Mouse (Mus musculus): ENCODE data around the gene Spop.

Gene Spop

DNA sequence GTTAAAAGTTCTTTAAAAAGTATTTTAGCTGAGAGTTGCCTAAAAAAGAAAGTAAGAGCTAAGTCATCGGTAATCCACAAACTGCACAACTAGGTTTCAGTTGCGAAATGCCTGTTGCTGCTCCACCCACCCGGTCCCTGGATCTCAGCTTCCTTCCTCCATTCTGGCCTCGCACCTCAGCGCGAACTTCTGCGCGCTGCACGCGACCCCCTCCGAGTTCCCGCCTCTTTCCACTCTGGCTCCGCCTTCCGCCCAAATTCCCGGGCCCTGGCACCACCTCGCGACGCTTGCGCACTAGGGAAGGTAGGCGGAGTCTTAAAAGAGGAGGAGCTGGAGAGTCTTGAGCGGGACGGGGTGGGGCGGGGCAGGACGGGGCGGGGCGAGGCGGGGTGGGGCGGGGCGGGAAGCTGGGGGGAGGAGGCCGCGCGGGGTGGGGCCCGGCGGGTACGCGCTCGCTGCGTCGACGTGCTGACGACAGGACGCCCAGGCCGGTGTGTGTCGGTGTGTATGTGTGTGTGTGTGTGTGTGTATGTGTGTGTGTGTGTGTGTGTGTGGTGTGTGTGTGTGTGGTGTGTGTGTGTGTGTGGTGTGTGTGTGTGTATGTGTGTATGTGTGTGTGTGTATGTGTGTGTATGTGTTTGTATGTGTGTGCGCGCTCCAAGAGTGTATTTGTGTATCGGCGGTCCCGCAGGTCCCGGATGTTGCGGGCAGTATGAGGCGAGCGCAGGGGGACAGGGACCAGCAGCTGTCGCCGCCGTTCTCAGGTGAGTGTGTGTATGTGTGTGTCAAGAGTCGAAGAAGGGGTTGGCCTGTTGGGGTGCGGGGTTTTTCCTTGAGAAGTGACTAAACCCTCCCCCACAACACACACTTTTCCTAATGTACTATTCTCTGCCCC lies at the start of gene Spop:
Gene Spop (plus strand): TSS at position 440 of the 895 bp plus-strand sequence.
- in situ Hi-C loops (cut with MseI, MboI): no loop called here

DNA sequence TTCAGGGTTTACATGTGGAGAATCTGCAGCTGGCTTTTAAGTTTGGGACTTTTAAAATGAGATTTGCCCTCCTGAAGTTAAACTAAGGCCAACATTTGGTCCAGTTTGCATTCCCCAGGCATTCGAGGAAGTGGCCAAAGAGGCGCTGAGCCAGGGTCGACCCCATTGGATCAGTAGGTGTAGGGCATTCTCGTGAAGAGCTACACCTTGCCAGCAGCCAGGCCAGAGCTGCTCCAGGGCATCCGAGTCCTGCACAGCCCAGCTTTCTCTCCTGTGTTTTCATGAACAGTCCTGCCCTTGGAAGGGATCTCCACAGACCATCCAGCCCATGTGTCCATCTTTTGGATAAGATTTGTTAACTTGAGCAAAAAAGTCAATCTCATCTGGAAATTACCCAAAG lies 49.5 kb upstream of the Spop start:
- in situ Hi-C loops (cut with MseI, MboI): no loop called here

DNA sequence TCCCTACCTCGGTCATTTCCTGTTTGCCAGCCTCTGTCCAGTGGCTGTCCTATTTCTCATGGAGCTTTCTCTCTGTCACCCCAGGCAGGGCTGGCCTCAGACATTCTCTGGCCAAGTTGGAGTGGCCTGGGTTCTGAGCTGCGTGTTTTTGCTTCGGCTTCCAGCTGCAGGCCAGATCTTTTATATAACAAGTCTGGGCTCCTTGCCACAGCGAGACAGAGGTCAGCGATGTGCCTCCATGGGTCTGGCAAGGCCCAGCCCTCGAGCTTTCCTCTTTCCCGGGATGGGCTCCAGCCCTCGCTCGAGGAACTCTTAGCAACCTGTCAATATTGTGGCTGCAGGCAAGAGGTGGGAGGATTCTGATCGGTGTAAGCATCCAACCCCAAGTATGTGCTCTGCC lies 48.3 kb upstream of the Spop start:
- in situ Hi-C loops (cut with MseI, MboI): no loop called here

DNA sequence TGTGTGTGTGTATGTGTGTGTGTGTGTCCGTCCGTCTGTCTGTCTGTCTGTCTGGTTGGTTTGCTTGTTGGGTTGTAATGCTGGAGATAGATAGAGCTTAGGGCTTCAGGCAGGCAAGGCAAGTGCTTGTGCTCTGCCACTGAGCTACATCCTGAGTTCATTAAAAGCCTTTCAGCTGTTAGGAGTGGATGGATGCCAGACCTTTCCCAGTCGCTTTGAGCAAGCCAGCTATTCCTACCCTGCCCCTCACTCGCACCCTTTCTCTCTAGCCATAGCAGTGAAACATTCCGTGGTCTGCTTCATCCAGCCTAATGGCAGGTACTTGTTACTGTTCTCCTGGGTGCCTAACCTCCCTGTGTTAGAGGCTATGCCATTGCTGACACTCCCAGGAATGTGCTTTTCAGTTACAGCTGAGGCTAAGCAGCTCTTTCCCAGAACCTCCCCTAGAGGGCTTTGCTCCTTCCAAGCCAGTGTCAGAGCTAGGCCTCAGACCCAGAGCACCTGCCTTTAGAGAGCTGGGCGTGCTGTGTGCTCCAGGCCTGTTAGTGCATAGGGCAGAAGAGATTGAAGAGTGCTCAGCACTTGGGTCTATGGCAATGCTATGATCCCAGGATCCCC lies 47.5 kb upstream of the Spop start:
- in situ Hi-C loops (cut with MseI, MboI): no loop called here

DNA sequence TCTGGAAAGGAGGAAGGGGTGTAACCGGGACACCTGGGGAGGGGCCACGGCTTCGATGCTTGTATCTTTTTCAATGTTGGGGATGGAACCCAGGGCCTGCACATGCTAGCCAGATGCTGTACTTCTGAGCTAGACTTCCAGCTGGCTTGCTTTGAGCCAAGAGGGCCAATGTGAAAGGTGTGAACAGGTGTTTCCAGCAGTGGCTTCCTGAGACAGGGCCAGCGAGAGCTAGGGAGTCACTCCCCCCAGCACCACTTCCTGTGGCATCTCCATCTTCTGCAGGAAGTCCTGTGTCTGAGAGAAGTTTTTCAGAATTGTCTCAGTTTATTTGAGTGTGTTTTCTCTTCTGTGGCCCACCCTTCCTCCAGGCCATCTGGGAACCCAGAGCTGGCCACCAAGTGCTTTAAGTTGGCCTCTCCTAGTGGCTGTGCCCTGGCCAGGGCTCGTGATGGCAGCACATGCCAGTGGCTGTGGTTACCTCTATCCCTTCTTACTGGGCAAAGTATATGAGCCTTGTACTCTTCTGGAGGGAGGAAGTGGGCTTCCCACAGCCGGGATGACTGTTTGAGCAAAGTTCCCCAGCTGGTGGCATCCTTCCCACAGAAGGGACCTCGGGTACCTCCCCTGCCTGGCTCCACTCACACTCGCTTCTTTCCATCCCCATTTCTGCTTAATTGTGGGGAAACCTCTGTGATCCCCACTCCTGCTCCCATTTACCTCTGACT lies 46.7 kb upstream of the Spop start:
- in situ Hi-C loops (cut with MseI, MboI): no loop called here

DNA sequence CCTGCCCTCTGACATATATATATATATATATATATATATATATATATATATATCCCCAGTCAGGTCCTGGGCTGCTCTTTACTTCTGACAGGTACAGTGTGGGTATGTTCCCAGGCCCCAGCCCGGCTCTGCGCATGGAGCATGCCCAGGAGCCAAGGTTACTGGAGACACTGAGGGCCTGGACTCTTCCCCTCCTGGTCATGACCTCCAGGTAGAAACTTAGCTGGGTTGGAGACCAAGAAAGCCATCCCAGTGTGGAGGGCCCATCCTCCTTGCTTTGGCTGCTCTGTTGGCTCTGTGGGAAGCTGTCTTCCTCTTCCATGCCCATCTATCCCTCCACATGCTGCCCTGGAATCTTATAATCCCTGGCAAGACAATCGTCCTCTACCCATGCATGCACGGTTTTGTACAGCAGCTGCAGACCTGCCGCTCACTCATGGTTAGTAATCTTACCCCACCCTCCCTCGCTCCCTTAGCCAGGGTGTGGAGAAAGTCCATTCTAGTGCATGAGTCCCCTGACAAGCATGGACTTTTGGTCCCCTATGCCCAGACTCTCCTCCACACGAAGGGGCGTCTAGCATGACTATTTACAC lies 45.6 kb upstream of the Spop start:
- in situ Hi-C loops (cut with MseI, MboI): no loop called here

DNA sequence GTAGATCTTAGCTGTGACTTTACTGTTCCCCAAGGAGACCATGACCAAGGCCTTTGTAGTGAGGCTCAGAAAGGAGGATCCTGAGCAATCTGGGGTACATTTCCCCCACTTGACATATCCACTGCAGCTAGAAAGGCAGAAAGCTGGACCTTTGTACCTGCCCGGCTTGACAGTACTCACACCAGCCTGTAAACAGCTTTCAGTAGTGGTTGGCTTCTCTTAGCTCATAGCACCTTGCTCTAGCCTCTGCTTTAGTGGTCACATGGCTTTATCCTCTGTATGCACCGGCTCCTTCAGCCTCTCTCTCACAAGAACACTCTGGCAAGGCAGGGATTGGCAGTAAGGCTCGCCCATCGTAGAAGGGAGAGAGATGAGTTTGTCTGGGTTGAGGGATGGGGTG lies 45.0 kb upstream of the Spop start:
- in situ Hi-C loops (cut with MseI, MboI): no loop called here

DNA sequence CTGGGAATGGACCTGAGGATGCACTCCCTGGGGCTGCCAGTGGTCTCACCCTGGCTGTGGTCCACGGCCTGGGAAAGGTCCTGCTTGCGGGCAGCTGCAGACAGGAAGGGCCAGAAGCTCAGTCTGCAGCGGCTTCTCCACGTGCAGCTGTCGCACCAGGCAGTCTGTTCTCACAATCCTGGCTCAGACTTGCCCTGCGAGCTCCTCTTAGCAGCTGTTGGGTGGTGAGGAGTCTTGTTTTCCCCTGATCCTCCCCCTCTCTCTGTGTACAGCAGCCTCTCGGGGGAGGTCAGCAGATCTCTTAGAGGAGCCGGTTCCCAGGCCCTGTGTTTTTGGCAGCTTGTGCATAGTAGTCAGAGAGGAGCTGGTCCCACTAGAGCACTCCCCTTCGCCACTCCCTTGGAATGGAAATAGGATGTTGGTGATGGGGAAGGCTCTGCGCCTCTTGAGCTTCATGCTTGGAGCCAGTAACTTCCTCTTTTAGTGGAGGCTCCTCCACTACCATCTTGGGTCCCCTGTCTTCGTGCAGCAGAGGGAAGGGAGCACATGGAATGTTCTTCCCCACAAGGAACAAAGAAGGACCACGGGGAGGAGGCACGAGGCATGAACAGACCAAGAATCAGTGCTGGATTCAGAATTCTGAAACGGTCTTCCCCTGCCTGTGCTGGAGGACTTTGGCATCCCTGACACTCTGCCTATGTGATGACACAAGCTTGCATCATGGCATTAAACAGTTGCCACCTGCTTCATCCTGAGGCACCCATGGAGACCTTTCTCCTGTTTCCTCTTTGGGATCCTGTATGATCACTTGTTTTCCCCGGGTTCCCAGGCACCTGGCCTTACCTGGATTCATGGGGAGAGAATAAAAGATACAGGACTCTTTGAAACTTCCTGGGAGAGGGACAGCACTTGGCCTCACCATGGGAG lies 43.7 kb upstream of the Spop start:
- in situ Hi-C loops (cut with MseI, MboI): no loop called here

DNA sequence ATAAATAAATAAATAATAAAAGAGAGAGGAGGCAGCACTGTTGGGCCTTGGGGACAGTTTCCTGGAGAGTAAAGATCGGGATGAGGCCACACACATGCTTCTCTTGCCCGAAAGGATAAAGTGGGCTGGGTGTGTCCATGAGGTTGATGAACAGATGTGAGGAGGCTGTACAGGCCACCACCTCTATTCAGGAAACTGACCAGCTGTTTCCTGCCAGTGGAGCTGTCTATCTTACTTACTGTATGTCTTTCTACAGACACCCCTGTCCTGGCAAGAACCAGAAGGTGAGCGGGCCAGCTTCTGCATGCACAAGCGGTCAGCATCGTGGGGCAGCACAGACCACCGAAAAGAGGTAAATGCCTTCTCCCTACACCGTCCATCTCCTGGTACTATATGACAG lies 42.7 kb upstream of the Spop start:
- in situ Hi-C loops (cut with MseI, MboI): no loop called here

DNA sequence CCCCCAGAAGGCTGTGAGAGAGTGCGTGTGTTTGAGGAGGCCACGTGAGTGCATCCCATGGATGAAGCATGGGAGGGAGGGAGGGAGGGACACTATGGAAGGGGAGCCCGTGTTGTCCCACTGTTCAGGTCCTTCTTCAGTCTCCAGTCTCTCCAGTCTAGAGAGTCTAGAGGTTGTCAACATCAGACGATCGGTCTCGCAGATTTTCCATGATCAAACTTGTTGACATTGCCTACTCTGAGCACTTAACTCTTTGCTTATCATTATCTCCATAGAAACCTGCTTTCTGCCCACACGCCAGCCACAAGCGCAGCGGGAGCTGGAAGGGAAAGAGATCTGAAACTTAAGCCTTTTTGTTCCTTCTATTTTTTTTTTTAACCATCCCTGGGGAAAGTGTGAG lies 35.0 kb upstream of the Spop start:
- in situ Hi-C loops (cut with MseI, MboI): no loop called here

DNA sequence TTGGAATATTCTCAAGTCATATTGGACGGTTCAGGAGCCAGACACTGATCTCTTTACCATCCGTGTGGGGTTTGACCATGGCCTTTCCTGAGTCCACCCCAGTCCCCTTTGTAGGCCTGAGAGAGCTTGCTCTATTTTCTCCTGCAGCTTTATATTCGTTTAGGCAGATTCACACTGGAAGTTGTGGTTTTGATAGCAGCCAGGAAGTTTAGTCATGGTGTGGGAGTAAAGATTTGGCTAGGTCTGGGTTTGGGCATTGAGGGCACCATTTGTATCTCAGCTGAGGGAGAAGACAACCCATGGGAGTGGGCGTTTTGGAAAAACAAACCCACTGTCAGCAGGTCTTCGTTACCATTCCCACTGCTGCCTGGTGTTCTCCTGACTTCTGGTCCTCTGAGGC lies 34.3 kb upstream of the Spop start:
- in situ Hi-C loops (cut with MseI, MboI): no loop called here

DNA sequence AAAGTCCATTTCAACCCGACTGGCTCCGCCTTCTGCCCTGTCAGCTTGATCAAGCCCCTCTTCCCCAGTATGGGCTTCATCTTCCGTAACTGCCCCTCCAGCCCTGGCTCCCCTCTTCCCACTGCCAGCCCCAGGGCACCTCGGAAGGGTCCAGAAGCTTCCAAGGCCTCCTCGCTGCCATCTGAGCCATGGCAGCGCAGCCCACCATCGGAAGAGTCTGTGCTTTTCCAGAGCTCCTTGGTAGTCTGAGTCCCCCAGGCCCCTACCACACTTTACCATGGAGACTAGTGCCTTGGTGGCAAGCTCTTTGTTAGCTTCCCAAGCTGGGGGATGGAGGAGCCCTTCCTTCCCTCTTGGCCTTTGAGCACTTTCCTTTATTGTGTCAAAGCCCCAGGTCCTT lies 33.2 kb upstream of the Spop start:
- in situ Hi-C loops (cut with MseI, MboI): loop anchor here in 1 of 2 experiments (5.0 kb wide), 1 partner anchor 142 kb away; no protein-coding TSS in a partner anchor

DNA sequence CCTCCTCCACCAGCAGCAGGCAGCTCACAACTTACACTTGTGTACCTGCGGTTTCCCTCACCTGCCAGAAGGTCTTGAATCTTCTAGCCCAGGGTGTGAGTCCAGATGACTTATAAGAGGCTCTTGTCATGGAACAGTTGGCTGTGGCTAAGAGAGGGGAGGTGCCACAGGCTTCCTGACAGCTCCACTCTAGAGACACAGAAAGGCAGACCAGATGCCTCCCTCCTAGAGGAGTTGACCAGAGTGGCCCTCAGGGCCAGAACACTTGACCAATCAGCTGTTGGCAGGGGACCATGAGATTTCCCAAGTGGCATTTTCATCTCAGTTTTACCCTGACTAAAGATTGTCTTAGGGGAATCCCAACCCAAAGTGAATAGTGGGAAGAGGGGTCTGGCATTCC lies 32.7 kb upstream of the Spop start:
- in situ Hi-C loops (cut with MseI, MboI): loop anchor here in 1 of 2 experiments (5.0 kb wide), 1 partner anchor 141 kb away; no protein-coding TSS in a partner anchor

DNA sequence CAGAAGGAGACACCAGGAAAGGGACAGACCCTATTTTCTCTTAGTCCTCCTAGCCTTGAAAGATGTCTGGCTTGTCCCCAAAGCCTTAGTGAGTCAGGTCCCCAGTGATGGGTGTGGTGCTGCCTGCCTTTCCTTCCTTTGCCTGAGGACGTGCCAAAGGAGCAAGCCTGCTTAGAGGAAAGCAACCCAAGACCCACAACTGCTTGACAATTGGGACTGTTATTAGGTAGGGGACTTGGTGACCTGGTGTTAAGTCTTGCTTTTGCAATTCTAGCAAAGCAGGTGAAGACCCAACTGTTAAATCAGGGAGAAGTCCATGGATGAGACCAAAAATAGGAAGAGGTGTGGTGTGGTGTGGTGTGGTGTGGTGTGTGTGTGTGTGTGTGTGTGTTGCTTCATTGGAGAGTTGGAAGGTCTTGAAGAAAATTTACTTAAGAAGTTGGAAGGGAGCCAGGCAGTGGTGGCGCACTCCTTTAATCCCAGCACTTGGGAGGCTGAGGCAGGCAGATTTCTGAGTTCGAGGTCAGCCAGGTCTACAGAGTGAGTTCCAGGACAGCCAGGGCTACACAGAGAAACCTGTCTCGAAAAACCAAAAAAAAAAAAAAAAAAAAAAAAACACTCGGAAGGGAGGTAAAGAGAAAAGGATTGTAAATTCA lies 30.4 kb upstream of the Spop start:
- in situ Hi-C loops (cut with MseI, MboI): loop anchor here in 1 of 2 experiments (5.0 kb wide), 1 partner anchor 139 kb away; no protein-coding TSS in a partner anchor

DNA sequence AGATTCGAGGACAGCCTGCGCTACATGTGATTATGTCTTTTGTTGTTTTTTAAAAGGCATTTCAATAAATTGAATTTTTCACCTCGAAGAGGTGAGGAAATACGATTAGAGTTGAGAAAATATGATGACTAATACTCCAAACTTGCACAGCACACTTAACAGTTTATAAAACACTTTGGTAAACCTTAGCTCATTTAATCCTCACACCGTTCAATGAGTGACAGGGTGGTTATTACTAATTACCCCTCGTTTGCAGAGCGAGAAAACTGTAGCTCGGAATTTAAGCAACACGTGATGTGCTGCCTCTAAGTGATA lies 29.9 kb upstream of the Spop start:
- in situ Hi-C loops (cut with MseI, MboI): loop anchor here in 1 of 2 experiments (5.0 kb wide), 1 partner anchor 138 kb away; no protein-coding TSS in a partner anchor

DNA sequence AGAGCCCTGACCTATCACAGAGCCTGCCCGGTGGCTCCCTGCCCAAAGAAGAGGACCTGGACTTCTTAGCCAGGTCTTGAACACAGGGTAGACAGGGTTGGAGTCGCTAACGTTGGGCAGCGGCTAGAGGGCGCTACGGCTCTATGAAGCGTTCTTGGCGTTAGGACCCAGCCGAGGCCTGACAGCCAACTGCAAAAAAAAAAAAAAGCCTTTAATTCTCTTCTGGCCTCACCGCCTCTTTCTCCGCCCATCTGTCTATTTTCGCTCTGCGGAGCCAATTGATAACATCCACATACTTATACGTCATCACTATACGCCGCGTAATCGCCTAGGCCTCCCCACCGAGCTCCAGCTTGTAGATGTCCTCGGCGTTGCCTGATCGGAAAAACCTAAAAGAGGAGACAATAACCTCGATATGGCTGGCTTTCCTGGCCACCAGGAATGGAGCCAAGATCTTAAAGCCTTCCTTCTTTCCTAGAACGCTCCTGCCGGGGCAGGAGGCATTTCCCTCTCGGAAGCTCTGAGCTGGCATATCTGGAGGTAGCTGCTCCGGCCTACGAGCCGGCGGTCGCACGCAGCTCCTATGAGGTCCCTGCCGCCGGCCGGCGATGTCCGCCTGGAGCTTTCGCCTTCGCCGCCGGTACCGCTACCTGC lies 29.4 kb upstream of the Spop start, which contains the start of gene Slc35b1:
Gene Slc35b1 (plus strand): TSS at position 374 of the 654 bp plus-strand sequence.
- in situ Hi-C loops (cut with MseI, MboI): loop anchor here in 1 of 2 experiments (5.0 kb wide), 1 partner anchor 138 kb away; no protein-coding TSS in a partner anchor

DNA sequence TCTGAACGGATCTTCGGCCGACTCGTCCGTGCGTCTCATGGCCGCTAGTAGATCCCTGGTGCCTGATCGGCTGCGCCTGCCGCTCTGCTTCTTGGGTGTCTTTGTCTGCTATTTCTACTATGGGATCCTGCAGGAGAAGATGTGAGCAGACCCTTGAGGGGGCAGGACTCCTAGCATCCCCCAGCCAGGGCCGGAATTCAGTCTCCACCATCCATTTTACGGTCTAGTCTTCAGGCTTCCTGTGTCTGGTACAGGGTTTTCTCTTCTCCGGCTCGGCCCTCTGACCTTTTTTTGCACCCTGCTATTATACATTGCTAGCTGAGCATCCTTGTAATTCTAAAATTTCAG lies 28.9 kb upstream of the Spop start:
- in situ Hi-C loops (cut with MseI, MboI): loop anchor here in 1 of 2 experiments (5.0 kb wide), 1 partner anchor 137 kb away; no protein-coding TSS in a partner anchor

DNA sequence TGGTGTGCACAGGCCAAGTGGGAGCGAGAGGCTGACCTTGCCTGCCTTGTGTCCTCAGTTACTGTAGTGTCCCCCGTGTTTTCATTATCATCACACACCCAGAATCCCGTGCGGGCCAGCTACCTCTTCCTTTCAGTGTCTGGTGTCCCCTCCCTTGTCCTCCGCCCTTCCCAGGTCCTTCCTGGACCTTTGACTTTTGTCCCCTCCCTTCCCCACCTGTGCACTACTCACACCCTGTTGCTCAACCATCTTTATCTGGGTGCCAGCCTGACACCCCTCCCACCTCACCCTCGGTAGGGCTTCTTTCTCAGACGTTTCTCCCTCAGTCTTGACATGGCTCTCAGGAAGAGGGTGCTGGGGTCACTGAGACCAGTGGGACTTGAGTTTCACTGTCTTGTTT lies 26.5 kb upstream of the Spop start:
- in situ Hi-C loops (cut with MseI, MboI): no loop called here

DNA sequence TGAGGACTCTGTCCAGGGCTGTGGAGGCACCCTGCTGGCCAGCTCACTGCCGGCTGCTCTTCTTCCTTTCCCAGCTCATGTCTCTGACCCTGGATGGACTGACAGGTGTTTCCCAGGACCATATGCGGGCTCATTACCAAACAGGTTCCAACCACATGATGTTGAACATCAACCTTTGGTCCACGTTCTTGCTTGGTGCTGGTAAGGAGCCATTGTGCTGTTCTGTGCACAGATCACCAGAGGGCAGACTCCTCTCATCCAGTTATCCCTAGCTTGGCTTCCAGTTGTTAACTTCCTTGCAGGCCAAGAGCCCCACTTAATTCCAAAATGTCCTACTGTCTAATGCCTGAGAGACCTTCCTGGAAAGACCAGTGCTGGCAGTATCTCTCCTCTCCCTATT lies 24.9 kb upstream of the Spop start:
- in situ Hi-C loops (cut with MseI, MboI): no loop called here

DNA sequence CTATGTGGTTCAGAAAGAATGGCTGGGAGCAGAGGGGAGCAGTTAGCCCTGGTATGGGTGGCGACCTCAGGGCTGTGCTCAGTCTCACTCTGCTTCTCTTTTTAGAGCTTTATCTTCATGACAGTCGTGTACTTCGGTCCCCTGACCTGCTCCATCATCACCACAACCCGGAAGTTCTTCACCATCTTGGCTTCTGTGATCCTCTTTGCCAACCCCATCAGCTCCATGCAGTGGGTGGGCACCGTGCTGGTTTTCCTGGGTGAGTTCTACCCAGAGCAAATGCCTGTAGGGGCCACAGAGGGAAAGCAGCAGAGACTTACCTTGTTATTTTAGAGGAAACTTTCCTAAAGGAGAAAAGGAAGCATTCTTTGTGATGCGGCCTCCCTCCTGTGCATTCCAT lies 23.5 kb upstream of the Spop start:
- in situ Hi-C loops (cut with MseI, MboI): loop anchor here in 1 of 2 experiments (10.0 kb wide), 1 partner anchor 134 kb away; no protein-coding TSS in a partner anchor
